Mouse (Mus musculus) layer of hippocampus, adult 8-10 months (tissue): ENCODE data around the gene Stt3b. TPM values are rescaled to one million over a fixed set of nuclear protein-coding genes. Genes with fewer than 3 reads are reported as not detected.

Source experiments
- DNase-seq, 2 experiments: peaks; one replicate each; pipeline ENCODE4 v3.0.0; 2022; ENCODE audit warnings: low spot score in 2 of 2
- total RNA-seq, 4 experiments: library from RNA; stranded (reverse); gene quantifications; 2 replicates each; pipeline ENCODE4 v1.2.4; 2022

Stt3b gene
- total RNA-seq, 4 experiments from 2014 or later, result 68.0 to 86.5 (median 74.0) TPM

GRCm38 (mm10) chr9:115271556-115271955 lies 38.7 kb downstream of the Stt3b start:
- no peak for DNase-seq

- no peak for DNase-seq
These were observed 48.3 kb downstream of the Stt3b start for GRCm38 (mm10) chr9:115261896-115262295.

- peak in 1 of 2 experiments; percentile 29 for DNase-seq
These were observed 48.8 kb downstream of the Stt3b start for GRCm38 (mm10) chr9:115261456-115261855.

- DNase-seq, result no peak
These were observed 49.8 kb downstream of the Stt3b start for GRCm38 (mm10) chr9:115260464-115260863.

- DNase-seq, result no peak
These were observed 50.4 kb downstream of the Stt3b start for GRCm38 (mm10) chr9:115259866-115260265.

- peak in 1 of 2 experiments; percentile 23 for DNase-seq
These were observed 52.4 kb downstream of the Stt3b start for GRCm38 (mm10) chr9:115257733-115258286.

GRCm38 (mm10) chr9:115249145-115249544 lies 61.1 kb downstream of the Stt3b start:
- DNase-seq, result no peak

- no peak for DNase-seq
These were observed 65.1 kb downstream of the Stt3b start for GRCm38 (mm10) chr9:115245092-115245491.

GRCm38 (mm10) chr9:115243630-115244029 lies 66.6 kb downstream of the Stt3b start:
- no peak for DNase-seq

GRCm38 (mm10) chr9:115239861-115240260 lies 70.4 kb downstream of the Stt3b start:
- DNase-seq, result no peak

- no peak for DNase-seq
These were observed 72.3 kb downstream of the Stt3b start for GRCm38 (mm10) chr9:115237943-115238342.

GRCm38 (mm10) chr9:115236352-115236841 lies 73.8 kb downstream of the Stt3b start:
- DNase-seq, result no peak

GRCm38 (mm10) chr9:115234561-115234960 lies 75.7 kb downstream of the Stt3b start:
- no peak for DNase-seq

GRCm38 (mm10) chr9:115233721-115234120 lies 76.5 kb downstream of the Stt3b start:
- DNase-seq, result no peak

GRCm38 (mm10) chr9:115231476-115231875 lies 78.7 kb downstream of the Stt3b start:
- DNase-seq, result no peak

- DNase-seq, result no peak
These were observed 80.1 kb downstream of the Stt3b start for GRCm38 (mm10) chr9:115230141-115230540.

- no peak for DNase-seq
These were observed 80.5 kb downstream of the Stt3b start for GRCm38 (mm10) chr9:115229676-115230075.

GRCm38 (mm10) chr9:115229145-115229544 lies 81.1 kb downstream of the Stt3b start:
- no peak for DNase-seq

- no peak for DNase-seq
These were observed 85.4 kb downstream of the Stt3b start for GRCm38 (mm10) chr9:115224744-115225354.

- no peak for DNase-seq
These were observed 89.0 kb downstream of the Stt3b start for GRCm38 (mm10) chr9:115221265-115221664.

GRCm38 (mm10) chr9:115220466-115220865 lies 89.8 kb downstream of the Stt3b start:
- DNase-seq, result no peak

GRCm38 (mm10) chr9:115217984-115218383 lies 92.2 kb downstream of the Stt3b start:
- DNase-seq, result no peak
